Mouse (Mus musculus) bone marrow, adult 2 months (tissue): ENCODE data around the gene Clpsl2. TPM values are rescaled to one million over a fixed set of nuclear protein-coding genes. Genes with fewer than 3 reads are reported as not detected.
"Not testable (repeated sequence)": the region's sequence is repeated elsewhere in the genome, so short reads cannot be mapped to it uniquely, and the experiment has no call there.

Source experiments
- H3K27ac ChIP-seq: fragments of 200-500 bp; 2 replicates; pipeline ENCODE4 v1.5.1; 2012; ENCODE audit warnings: low read depth, mild to moderate bottlenecking, control low read depth, inconsistent platforms, low read length; ENCODE audit not compliant: control insufficient read depth, poor library complexity, insufficient read depth
- H3K4me1 ChIP-seq: fragments of 200-500 bp; 2 replicates; pipeline ENCODE4 v1.6.1; 2011; ENCODE audit warnings: low read length; ENCODE audit not compliant: control insufficient read depth, insufficient read depth
- H3K4me3 ChIP-seq: fragments of 200-500 bp; replicated peaks from 2 replicates; pipeline ENCODE3; 2011; ENCODE audit warnings: mild to moderate bottlenecking, low read depth, low read length, control low read depth; ENCODE audit not compliant: control insufficient read depth
- CTCF ChIP-seq: fragments of 200-500 bp; IDR thresholded peaks from 2 replicates; pipeline ENCODE4 v1.5.1; 2011; ENCODE audit warnings: low read length, control low read depth; ENCODE audit not compliant: control insufficient read depth, insufficient read depth
- POLR2A ChIP-seq: fragments of 200-500 bp; IDR thresholded peaks from 2 replicates; pipeline ENCODE4 v1.6.1; 2011; ENCODE audit warnings: low read depth, mild to moderate bottlenecking, control low read depth, low read length, borderline replicate concordance; ENCODE audit not compliant: control insufficient read depth
- WGBS: fragments of 180-500 bp; shearing (Covaris S2); methylation state at CpG from one replicate; pipeline ENCODE4 v1.1.7; 2018; 5-methylcytosine and 5-hydroxymethylcytosine counted together
- polyA plus RNA-seq: library from polyadenylated mRNA; stranded (reverse); fragments of >200 nt; gene quantifications from 2 replicates; pipeline ENCODE4 v1.2.4, GENCODE M21; 2011; ENCODE audit warnings: low replicate concordance; ENCODE audit not compliant: missing spikeins, insufficient read depth, insufficient read length

The Clpsl2 gene
- polyA plus RNA-seq, 1 experiment, result not detected

GRCm38 (mm10) chr17:28531946-28532345, 17.3 kb upstream of the Clpsl2 start:
- peak overlapping the region; percentile 61; the same call in 1 of the 2 replicates for H3K27ac ChIP-seq
- TF ChIP-seq CTCF (no peak), POLR2A (no peak)
- H3K4me1 ChIP-seq, result peaks cover 5% of the 10 kb centered on the region
- peak overlapping the region; percentile 31 for H3K4me3 ChIP-seq
- WGBS, result 36% methylated on average over 18 of the region's 18 CpGs

DNA sequence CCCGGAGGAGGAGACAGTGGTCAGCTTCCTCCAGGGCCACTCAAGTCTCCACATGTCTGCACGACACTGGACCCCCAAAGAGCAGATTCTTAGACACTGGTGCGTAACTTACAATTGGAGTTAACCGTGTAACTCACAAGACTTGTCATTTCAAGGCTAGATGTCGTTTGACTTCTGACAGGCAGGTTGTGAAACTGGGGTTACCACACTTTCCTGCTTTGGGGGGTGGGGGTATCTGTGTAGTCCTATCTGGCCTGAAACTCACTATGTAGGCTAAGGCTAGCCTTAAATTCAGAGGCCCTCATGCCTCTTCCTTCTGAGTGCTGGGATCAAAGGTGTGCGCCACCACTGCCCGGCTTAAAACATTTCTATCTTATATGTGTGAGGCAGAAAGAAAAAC, 16.7 kb upstream of the Clpsl2 start:
- Histone ChIP-seq H3K4me1 (peaks cover 3% of the 10 kb centered on the region), H3K4me3 (no peak overlapping the region), H3K27ac (peak overlapping the region; percentile 61; the same call in 1 of the 2 replicates)
- TF ChIP-seq POLR2A (no peak), CTCF (no peak)
- WGBS, result 46% methylated on average over 7 of the region's 7 CpGs

- no peaks in the 10 kb centered on the region; the same call in 1 of the 2 replicates for H3K4me1 ChIP-seq
- TF ChIP-seq POLR2A (no peak), CTCF (no peak)
- no peak overlapping the region for H3K27ac ChIP-seq
- H3K4me3 ChIP-seq, result no peak overlapping the region
- WGBS, result 88% methylated on average over 13 of the region's 13 CpGs
Measured at GRCm38 (mm10) chr17:28533327-28533726, 15.9 kb upstream of the Clpsl2 start.

GRCm38 (mm10) chr17:28537881-28538280, 11.3 kb upstream of the Clpsl2 start:
- no peak for TF ChIP-seq CTCF
- TF ChIP-seq POLR2A, result no peak
- Histone ChIP-seq H3K27ac (no peak overlapping the region), H3K4me3 (no peak overlapping the region), H3K4me1 (no peaks in the 10 kb centered on the region)
- WGBS, result 60% methylated on average over 12 of the region's 12 CpGs

DNA sequence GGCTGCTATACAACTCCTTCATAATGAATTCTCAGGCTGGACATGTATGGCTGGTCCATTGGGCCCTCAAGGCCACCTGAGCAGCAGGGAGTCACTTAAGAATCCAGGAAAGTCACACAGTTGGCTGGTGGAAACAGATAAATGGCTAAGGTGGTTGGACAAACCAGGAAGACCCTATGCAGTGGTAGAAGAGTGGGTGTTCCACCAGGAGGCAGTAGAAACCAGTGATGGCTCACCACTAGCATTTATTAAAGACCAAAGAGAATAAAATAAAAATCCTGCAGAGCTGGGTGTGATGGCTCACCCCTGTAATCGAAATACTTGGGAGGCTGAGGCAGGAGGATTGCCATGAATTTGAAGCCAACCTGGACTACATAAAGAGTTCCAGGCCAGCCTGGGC, 2.3 kb upstream of the Clpsl2 start:
- no peak overlapping the region for H3K4me3 ChIP-seq
- no peaks in the 10 kb centered on the region for H3K4me1 ChIP-seq
- H3K27ac ChIP-seq, result no peak overlapping the region
- 75% methylated on average over 1 of the region's 1 CpGs for WGBS
- TF ChIP-seq POLR2A, result no peak
- no peak for TF ChIP-seq CTCF

- WGBS, result 69% methylated on average over 11 of the region's 11 CpGs
Measured at GRCm38 (mm10) chr17:28548550-28548949, 661 bp upstream of the Clpsl2 start.

DNA sequence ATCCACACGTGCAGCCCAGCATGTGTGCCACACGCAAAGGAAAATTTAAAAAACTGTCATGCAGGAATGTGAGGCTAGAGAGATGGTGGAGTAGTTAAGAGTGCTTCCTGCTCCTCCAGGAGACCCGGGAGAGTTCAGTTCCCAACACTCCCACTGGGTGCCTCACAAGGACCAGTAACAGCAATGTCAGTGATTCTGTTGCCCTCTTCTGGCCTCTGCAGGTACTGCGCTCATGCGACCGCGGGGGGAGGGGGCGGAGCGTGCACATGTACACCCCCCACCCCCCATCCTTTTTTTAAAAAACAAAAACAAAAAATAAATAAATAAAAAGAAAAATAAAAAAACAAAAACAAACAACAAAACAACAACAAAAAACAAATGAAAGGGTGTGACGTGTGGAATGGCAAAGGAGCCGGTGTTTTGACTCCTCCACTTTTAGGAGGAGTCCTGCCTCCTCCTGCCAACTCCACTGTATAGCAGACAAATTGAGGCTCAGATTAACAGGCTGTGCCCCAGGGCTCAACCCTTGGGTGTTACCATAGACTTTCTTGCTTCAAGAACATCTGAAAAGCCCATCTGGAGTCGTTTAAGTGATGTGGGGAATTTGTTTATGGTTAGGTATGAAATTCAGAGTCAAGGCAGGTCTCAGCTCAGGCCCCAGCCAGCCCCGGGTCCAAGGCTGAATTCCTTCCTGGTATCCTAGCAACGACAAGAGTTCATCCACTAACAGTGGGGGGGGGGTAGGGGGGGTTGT, 4.0 kb downstream of the Clpsl2 start:
- Histone ChIP-seq H3K4me3 (no peak overlapping the region), H3K27ac (no peak overlapping the region), H3K4me1 (no peaks in the 10 kb centered on the region)
- 13% methylated on average over 14 of the region's 14 CpGs for WGBS
- no peak for TF ChIP-seq POLR2A
- TF ChIP-seq CTCF, result peak; percentile 82

More at GRCm38 (mm10) chr17:28548550-28548949, 661 bp upstream of the Clpsl2 start:
- Histone ChIP-seq H3K4me3 (no peak overlapping the region), H3K27ac (no peak overlapping the region), H3K4me1 (no peaks in the 10 kb centered on the region)
- TF ChIP-seq POLR2A (no peak), CTCF (no peak)

DNA sequence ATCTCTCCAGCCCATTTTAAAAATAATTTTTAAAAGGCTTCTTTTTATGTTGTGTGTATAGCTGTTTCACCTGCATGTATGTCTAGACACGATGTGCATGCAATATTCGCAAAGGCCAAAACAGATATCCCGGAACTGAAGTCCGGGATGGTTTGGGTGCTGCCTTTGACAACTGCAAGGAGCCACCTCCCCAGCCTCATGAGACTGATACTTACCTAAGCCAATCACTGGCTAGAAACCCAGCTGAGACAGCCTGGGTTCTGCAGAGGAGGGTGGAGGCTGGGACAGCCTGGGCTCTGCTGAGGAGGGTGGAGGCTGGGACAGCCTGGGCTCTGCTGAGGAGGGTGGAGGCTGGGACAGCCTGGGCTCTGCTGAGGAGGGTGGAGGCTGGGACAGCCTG, 4.8 kb downstream of the Clpsl2 start:
- not testable (repeated sequence) for H3K4me3 ChIP-seq, H3K27ac ChIP-seq, H3K4me1 ChIP-seq
- WGBS, result 89% methylated on average over 4 of the region's 4 CpGs
